Mouse (Mus musculus) liver, postnatal 0 days (tissue): ENCODE data around the gene Aldh3a2. TPM values are rescaled to one million over a fixed set of nuclear protein-coding genes. Genes with fewer than 3 reads are reported as not detected.
A peak's percentile ranks its signal among the peaks of the same experiment; 100 is the strongest.

Source experiments
- ATAC-seq: fragments of 200-750 bp; cut with Nextera tagmentation; 2 replicates; pipeline ENCODE4 v1.8.0; 2017; ENCODE audit warnings: mild to moderate bottlenecking, moderate library complexity
- DNase-seq: peaks from one replicate; pipeline ENCODE4 v3.0.0-alpha.2; 2016
- H3K27ac ChIP-seq: fragments of 300-500 bp; sonication (generic); 2 replicates; pipeline ENCODE4 v1.5.1; 2014; ENCODE audit warnings: antibody characterized with exemption, moderate library complexity, mild to moderate bottlenecking, low read depth
- H3K27me3 ChIP-seq: fragments of 300-500 bp; sonication (generic); 2 replicates; pipeline ENCODE4 v1.6.1; 2014; ENCODE audit warnings: low read length, control low read depth, mixed read lengths; ENCODE audit not compliant: insufficient read depth
- H3K36me3 ChIP-seq: fragments of 300-500 bp; sonication (generic); replicated peaks from 2 replicates; pipeline ENCODE4 v1.6.1; 2014; ENCODE audit warnings: mild to moderate bottlenecking, control low read depth, low read length, moderate library complexity, mixed read lengths; ENCODE audit not compliant: insufficient read depth
- H3K4me1 ChIP-seq: fragments of 300-500 bp; sonication (generic); 2 replicates; pipeline ENCODE4 v1.6.1; 2014; ENCODE audit warnings: antibody characterized with exemption, mild to moderate bottlenecking, control low read depth; ENCODE audit not compliant: insufficient read depth
- H3K4me2 ChIP-seq: fragments of 300-500 bp; sonication (generic); 2 replicates; pipeline ENCODE4 v1.6.1; 2014; ENCODE audit warnings: low read depth, mild to moderate bottlenecking, low read length, moderate library complexity, mixed read lengths
- H3K4me3 ChIP-seq: fragments of 300-500 bp; sonication (generic); 2 replicates; pipeline ENCODE4 v1.5.1; 2014; ENCODE audit warnings: low read depth, low read length
- H3K9ac ChIP-seq: fragments of 300-500 bp; sonication (generic); replicated peaks from 2 replicates; pipeline ENCODE4 v1.6.1; 2014; ENCODE audit warnings: mild to moderate bottlenecking, moderate library complexity
- H3K9me3 ChIP-seq: fragments of 300-500 bp; sonication (generic); 2 replicates; pipeline ENCODE4 v1.6.1; 2016; ENCODE audit warnings: mild to moderate bottlenecking, control low read depth, low read length, mixed read lengths
- CTCF ChIP-seq: sonication (generic); IDR thresholded peaks from 2 replicates; pipeline ENCODE4 v1.5.1; 2016; ENCODE audit warnings: antibody characterized with exemption, low read depth
- EP300 ChIP-seq: IDR thresholded peaks from 2 replicates; pipeline ENCODE4 v1.6.1; 2016; ENCODE audit warnings: antibody characterized with exemption, low read depth, mild to moderate bottlenecking
- WGBS: fragments of 180-500 bp; shearing (Covaris S2); extraction: QIAGEN DNeasy Blood & Tissue Kit; methylation state at CpG from one replicate; pipeline ENCODE4 v1.1.7; 2014; ENCODE audit not compliant: insufficient replicate concordance; 5-methylcytosine and 5-hydroxymethylcytosine counted together
- polyA plus RNA-seq: library from polyadenylated mRNA; unstranded; fragments of >200 nt; fragmentation: Nextera tagmentation; extraction: Ambion mirVana; gene quantifications from 2 replicates; pipeline ENCODE4 v1.2.1, GENCODE M21; 2015

Gene Aldh3a2
- polyA plus RNA-seq, 1 experiment from 2014 or later, result 89.8 TPM

DNA sequence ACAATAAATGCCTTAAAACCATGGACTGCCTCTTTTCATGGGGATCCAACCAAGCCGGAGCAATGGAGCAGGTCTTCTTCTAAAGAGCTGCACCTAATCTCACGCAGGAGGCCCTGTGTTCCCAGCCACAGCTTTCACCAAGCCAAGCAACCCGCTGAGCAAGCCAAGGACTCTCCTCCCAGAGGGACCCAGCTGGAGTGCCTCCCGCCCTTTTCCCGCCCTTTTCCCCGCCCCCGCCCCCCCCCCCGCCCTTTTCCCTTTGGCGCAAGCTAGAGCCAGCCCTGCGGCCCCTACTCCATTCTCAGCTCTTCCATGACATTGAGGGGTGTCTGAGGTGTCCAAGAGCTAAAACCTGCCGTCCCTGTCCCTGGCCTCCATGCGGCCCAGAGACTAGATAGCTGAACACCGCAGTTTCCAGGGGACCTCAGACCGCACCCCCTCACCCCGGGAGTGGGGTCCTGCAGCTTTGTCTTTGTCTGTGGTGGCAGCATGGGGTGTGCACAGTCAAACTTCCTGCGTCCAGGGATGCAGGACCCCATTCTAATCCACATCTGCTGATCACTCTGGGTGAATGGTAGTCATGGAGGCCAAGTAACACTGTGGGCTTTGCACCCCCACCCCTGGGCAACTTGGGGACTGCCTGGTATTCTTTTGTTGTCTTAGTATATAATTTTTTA lies 33.6 kb upstream of the Aldh3a2 start:
- H3K36me3 ChIP-seq, result no peaks in the 10 kb centered on the region
- peak overlapping the region; percentile 38 for H3K4me2 ChIP-seq
- H3K27ac ChIP-seq, result no peak overlapping the region; the same call in 1 of the 2 replicates
- H3K9me3 ChIP-seq, result no peaks in the 10 kb centered on the region
- WGBS, result 54% methylated on average over 11 of the region's 16 CpGs
- H3K27me3 ChIP-seq, result no peaks in the 10 kb centered on the region
- TF ChIP-seq CTCF, result no peak
- TF ChIP-seq EP300, result no peak
- peaks cover 3% of the 10 kb centered on the region; the same call in 1 of the 2 replicates for H3K4me1 ChIP-seq
- H3K4me3 ChIP-seq, result 0 out of 2 replicates have a peak overlapping the region, but pooled peaks have one; percentile 8
- ATAC-seq (no peak), DNase-seq (no peak)
- peak overlapping the region; percentile 26; the same call in 1 of the 2 replicates for H3K9ac ChIP-seq

DNA sequence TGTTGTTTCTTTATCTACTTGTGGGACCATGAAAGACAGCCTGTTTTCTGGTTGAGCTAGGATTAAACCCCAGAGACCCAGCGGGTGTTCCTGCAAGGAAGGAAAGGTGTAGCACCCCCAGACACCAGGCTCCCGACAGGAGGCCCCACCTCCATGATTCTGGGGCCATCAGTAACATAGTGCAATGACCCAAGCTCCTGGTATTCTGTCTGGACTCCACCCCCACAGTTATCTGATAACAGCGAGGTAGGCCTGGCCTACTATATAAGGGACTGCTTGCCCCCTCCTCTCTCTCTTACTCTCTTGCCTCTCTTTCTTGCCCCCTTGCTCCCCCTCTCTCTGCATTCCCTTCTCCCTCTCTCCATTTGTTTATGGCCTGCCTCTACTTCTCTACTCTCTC lies 32.9 kb upstream of the Aldh3a2 start:
- H3K9me3 ChIP-seq, result peaks cover 2% of the 10 kb centered on the region; the same call in 1 of the 2 replicates
- H3K4me2 ChIP-seq, result no peak overlapping the region
- no peaks in the 10 kb centered on the region for H3K36me3 ChIP-seq
- peaks cover 3% of the 10 kb centered on the region; the same call in 1 of the 2 replicates for H3K4me1 ChIP-seq
- no peak overlapping the region for H3K9ac ChIP-seq
- 45% methylated on average over 3 of the region's 3 CpGs for WGBS
- no peak overlapping the region for H3K4me3 ChIP-seq
- ATAC-seq, result no peak
- DNase-seq, result no peak
- TF ChIP-seq EP300, result no peak
- no peak for TF ChIP-seq CTCF
- no peak overlapping the region; the same call in 1 of the 2 replicates for H3K27ac ChIP-seq
- H3K27me3 ChIP-seq, result no peaks in the 10 kb centered on the region

DNA sequence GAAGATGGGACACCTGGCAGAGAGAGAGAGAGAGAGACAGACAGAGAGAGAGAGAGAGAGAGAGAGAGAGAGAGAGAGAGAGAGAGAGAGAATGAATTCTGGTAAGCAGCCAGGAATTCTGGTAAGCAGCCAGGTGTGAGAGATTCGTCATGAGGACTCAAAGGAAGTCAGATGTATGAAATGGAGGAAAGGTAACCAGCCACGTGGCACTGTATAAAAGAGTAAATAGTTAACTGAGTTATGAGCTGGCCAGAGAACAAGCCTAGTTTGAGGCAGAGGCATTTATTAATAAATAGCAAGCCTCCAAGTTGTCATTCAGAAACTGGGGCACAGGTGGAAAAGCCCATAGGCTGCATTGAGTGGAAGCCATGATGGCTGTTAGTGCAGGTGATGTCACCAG lies 30.6 kb upstream of the Aldh3a2 start:
- Histone ChIP-seq H3K36me3 (no peaks in the 10 kb centered on the region), H3K4me2 (no peak overlapping the region), H3K4me1 (peaks cover 3% of the 10 kb centered on the region; the same call in 1 of the 2 replicates), H3K27me3 (no peaks in the 10 kb centered on the region), H3K27ac (no peak overlapping the region), H3K9me3 (peaks cover 2% of the 10 kb centered on the region; the same call in 1 of the 2 replicates), H3K9ac (no peak overlapping the region), H3K4me3 (no peak overlapping the region)
- DNase-seq (no peak), ATAC-seq (no peak)
- TF ChIP-seq EP300, result no peak
- no peak for TF ChIP-seq CTCF
- 55% methylated on average over 2 of the region's 2 CpGs for WGBS

DNA sequence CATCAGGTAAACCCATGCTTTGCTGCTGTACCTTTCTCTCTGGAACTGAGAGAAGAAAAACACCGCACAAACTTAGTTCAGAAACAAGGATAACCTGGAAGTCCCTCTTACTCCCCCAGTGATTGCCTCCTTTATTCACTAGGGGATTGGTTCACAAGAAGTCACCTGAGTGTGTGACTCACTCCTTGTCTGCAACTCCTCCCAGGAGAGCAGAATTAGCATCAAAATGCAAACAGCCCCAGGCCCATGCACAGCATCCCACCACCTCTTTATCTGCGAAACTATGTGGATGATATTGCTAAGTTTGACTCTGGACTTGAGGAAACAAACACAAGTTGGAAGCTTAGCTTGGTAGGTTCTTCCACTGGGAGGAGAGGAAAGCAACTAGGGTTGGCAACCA lies 30.1 kb upstream of the Aldh3a2 start:
- H3K27me3 ChIP-seq, result no peaks in the 10 kb centered on the region
- ATAC-seq (no peak), DNase-seq (no peak)
- TF ChIP-seq CTCF (no peak), EP300 (no peak)
- H3K4me2 ChIP-seq, result no peak overlapping the region
- H3K4me1 ChIP-seq, result peaks cover 3% of the 10 kb centered on the region; the same call in 1 of the 2 replicates
- H3K9ac ChIP-seq, result no peak overlapping the region
- H3K9me3 ChIP-seq, result peaks cover 2% of the 10 kb centered on the region; the same call in 1 of the 2 replicates
- no peak overlapping the region for H3K4me3 ChIP-seq
- WGBS, result 80% methylated on average over 2 of the region's 2 CpGs
- no peaks in the 10 kb centered on the region for H3K36me3 ChIP-seq
- H3K27ac ChIP-seq, result no peak overlapping the region

- 61% methylated on average over 1 of the region's 1 CpGs for WGBS
- Histone ChIP-seq H3K4me3 (no peak overlapping the region), H3K27me3 (no peaks in the 10 kb centered on the region), H3K4me2 (no peak overlapping the region), H3K36me3 (no peaks in the 10 kb centered on the region), H3K4me1 (peaks cover 3% of the 10 kb centered on the region; the same call in 1 of the 2 replicates), H3K9ac (no peak overlapping the region), H3K27ac (no peak overlapping the region), H3K9me3 (peaks cover 2% of the 10 kb centered on the region; the same call in 1 of the 2 replicates)
- ATAC-seq (no peak), DNase-seq (no peak)
- TF ChIP-seq CTCF (no peak), EP300 (no peak)
Observed at GRCm38 (mm10) chr11:61296556-61296955, 29.3 kb upstream of the Aldh3a2 start.

DNA sequence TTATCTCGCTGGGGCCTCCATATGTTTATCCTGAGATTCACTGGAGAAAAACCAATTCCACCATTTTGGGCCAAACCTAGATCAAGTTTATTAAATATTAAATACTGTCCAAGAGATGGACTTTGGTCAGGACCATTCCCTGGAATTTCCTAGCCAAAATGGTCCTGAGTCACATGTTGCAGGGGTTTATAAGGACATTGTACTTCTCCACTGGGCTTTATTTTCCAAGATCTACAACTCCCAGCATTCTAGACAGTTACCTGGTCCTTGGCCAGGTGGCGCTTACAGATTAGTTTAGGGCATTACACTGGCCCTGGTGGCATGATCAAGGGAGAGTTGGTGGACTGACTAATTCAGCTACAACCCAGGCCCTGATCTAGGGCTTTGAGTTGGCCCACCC lies 28.3 kb upstream of the Aldh3a2 start:
- H3K36me3 ChIP-seq, result no peaks in the 10 kb centered on the region
- H3K4me3 ChIP-seq, result no peak overlapping the region
- H3K9ac ChIP-seq, result no peak overlapping the region
- H3K27me3 ChIP-seq, result no peaks in the 10 kb centered on the region
- 79% methylated on average over 2 of the region's 2 CpGs for WGBS
- no peak overlapping the region for H3K4me2 ChIP-seq
- no peak for ATAC-seq
- no peak for DNase-seq
- H3K9me3 ChIP-seq, result peaks cover 2% of the 10 kb centered on the region; the same call in 1 of the 2 replicates
- H3K27ac ChIP-seq, result no peak overlapping the region
- TF ChIP-seq EP300 (no peak), CTCF (no peak)
- no peaks in the 10 kb centered on the region for H3K4me1 ChIP-seq
